Mouse (Mus musculus) small intestine, adult 2 months (tissue): ENCODE measurements around the gene Adamts4. TPM values are rescaled to one million over a fixed set of nuclear protein-coding genes. Genes with fewer than 3 reads are reported as not detected.

Experiments used
- H3K27ac ChIP-seq: fragments of 200-500 bp; 2 replicates; pipeline ENCODE4 v1.5.1; 2012; ENCODE audit warnings: low read depth, low read length, control low read depth, inconsistent platforms; ENCODE audit not compliant: insufficient read depth
- H3K27me3 ChIP-seq: fragments of 200-500 bp; 2 replicates; pipeline ENCODE4 v1.6.1; 2012; ENCODE audit warnings: mild to moderate bottlenecking, moderate library complexity, low read length, inconsistent platforms; ENCODE audit not compliant: control insufficient read depth, insufficient read depth
- H3K36me3 ChIP-seq: fragments of 200-500 bp; 2 replicates; pipeline ENCODE4 v1.6.1; 2012; ENCODE audit warnings: mild to moderate bottlenecking, low read length, control low read depth, inconsistent platforms; ENCODE audit not compliant: control insufficient read depth, insufficient read depth
- H3K4me1 ChIP-seq: fragments of 200-500 bp; 2 replicates; pipeline ENCODE4 v1.6.1; 2012; ENCODE audit warnings: low read length, inconsistent platforms, mixed read lengths; ENCODE audit not compliant: control insufficient read depth, insufficient read depth, insufficient read length
- H3K4me3 ChIP-seq: fragments of 200-500 bp; 2 replicates; pipeline ENCODE4 v1.5.1; 2012; ENCODE audit warnings: low read depth, mild to moderate bottlenecking, control low read depth, inconsistent platforms, low read length, moderate library complexity
- CTCF ChIP-seq: fragments of 200-500 bp; IDR thresholded peaks from 2 replicates; pipeline ENCODE4 v1.5.1; 2012; ENCODE audit warnings: low read depth, mild to moderate bottlenecking, control low read depth, inconsistent platforms, low read length, moderate library complexity, mixed read lengths; ENCODE audit not compliant: insufficient replicate concordance, insufficient read length; ENCODE audit errors: extremely low read depth
- POLR2A ChIP-seq: fragments of 200-500 bp; IDR thresholded peaks from 2 replicates; pipeline ENCODE4 v1.6.1; 2012; ENCODE audit warnings: low read depth, mild to moderate bottlenecking, control low read depth, inconsistent platforms, low read length, moderate library complexity
- WGBS: fragments of 180-500 bp; shearing (Covaris S2); methylation state at CpG from one replicate; pipeline ENCODE4 v1.1.7; 2018; 5-methylcytosine and 5-hydroxymethylcytosine counted together
- polyA plus RNA-seq: library from polyadenylated mRNA; depleted of rRNA; stranded (reverse); fragments of >200 nt; gene quantifications from 2 replicates; pipeline ENCODE4 v1.2.3, GENCODE M21; 2012

Adamts4 gene
- polyA plus RNA-seq, 1 experiment: 2.6 TPM

DNA sequence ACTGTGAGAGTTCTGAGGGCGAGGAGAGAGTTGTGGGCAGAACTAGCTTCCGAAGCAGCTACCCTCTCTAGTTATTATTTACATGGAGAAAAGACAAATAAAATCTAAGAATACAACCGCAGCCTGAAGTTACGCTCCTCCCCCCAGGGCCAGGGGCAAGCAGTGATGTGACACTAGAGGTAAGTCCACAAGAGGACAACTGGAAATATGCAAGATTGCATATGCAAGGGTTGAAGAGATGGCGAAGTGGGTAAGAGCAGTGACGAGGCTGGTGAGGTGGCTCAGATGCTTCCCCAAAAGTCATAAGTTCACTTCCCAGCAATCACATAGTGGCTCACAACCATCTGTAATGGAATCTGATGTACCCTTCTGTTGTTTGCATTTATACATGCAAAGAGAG lies 27.1 kb upstream of the Adamts4 start:
- 71% methylated on average over 6 of the region's 6 CpGs for WGBS
- Histone ChIP-seq H3K36me3 (peaks cover 22% of the 10 kb centered on the region), H3K4me3 (peak overlapping the region; percentile 84), H3K27me3 (no peaks in the 10 kb centered on the region), H3K27ac (peak overlapping the region; percentile 66; the same call in 1 of the 2 replicates), H3K4me1 (peaks cover 14% of the 10 kb centered on the region)
- no peak for TF ChIP-seq CTCF
- no peak for TF ChIP-seq POLR2A

DNA sequence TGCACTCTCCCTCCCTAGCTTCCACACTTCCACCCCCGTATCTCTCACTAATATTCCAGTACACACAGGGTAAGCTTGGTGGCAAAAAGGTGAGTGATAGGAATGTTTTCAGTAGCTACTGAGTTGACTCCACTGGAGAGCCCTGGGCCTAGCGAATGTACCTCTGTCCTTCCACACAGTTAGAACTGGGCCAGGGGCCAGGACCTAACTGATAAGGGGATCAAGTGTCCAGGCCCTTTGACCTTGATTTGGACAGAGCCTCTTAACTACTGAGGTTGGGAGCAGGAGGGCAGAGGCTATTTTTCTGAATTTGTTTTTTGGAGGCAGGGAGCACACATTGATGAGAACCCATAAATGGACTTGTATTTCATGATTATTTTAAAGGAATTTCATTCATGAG lies 26.4 kb upstream of the Adamts4 start:
- WGBS: 64% methylated on average over 2 of the region's 2 CpGs
- H3K4me1 ChIP-seq: peaks cover 14% of the 10 kb centered on the region
- TF ChIP-seq POLR2A (no peak), CTCF (no peak)
- no peaks in the 10 kb centered on the region for H3K27me3 ChIP-seq
- H3K36me3 ChIP-seq: peaks cover 15% of the 10 kb centered on the region
- no peak overlapping the region for H3K4me3 ChIP-seq
- no peak overlapping the region for H3K27ac ChIP-seq

DNA sequence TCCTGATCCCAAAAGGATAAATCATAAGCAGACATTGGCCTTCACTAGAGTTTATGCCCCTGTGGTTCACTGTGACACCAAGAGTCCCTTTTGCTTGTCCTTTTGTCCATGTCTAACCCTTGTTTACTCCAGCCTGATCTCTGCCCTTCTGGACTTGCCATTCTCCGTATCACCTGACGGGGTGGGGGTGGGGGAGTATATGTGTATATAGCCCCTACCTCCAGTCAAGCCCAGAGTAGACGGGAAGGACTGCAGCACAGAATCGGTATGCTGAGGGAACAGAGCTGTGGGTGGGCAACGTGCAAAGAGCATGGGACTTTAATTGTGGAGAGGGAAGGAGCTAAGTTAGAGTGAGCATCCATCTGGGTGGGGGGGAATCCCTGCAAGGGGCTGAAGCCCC lies 25.4 kb upstream of the Adamts4 start, which contains the start of gene Apoa2:
Gene Apoa2, plus strand, starts transcription at position 198 of the 400 bp plus-strand sequence.
- 78% methylated on average over 5 of the region's 5 CpGs for WGBS
- TF ChIP-seq CTCF (no peak), POLR2A (no peak)
- H3K4me3 ChIP-seq: no peak within 1 kb of the TSS
- H3K36me3 ChIP-seq: peaks cover 5% of the 10 kb centered on the region; the same call in 1 of the 2 replicates
- peaks cover 14% of the 10 kb centered on the region for H3K4me1 ChIP-seq
- H3K27me3 ChIP-seq: no peaks in the 10 kb centered on the region
- H3K27ac ChIP-seq: no peak within 1 kb of the TSS

DNA sequence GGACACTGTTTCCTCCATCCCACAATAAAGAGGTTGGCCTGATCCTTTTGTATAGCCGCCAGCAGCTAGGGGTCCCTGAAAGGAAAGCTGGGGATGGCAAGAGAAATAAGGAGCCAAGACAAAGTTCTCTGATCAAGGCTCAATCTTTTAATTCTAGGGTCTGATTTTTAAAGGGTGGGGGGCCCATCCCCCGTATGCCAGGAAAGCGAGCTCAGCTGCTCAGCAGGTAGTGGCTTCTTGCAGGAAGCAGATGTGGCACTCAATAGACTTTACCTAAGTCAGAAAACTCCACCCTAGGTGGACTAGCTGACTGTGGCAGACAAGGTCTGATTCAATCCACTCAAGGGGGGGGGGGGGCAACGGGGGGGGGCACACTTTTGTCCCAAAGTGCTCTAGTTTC lies 23.4 kb upstream of the Adamts4 start:
- 0 out of 2 replicates have a peak, but pooled peaks cover 1% of the 10 kb centered on the region for H3K36me3 ChIP-seq
- no peaks in the 10 kb centered on the region for H3K27me3 ChIP-seq
- H3K4me1 ChIP-seq: peaks cover 5% of the 10 kb centered on the region; the same call in 1 of the 2 replicates
- no peak overlapping the region for H3K27ac ChIP-seq
- TF ChIP-seq POLR2A (no peak), CTCF (no peak)
- WGBS: 63% methylated on average over 4 of the region's 4 CpGs
- H3K4me3 ChIP-seq: no peak overlapping the region

DNA sequence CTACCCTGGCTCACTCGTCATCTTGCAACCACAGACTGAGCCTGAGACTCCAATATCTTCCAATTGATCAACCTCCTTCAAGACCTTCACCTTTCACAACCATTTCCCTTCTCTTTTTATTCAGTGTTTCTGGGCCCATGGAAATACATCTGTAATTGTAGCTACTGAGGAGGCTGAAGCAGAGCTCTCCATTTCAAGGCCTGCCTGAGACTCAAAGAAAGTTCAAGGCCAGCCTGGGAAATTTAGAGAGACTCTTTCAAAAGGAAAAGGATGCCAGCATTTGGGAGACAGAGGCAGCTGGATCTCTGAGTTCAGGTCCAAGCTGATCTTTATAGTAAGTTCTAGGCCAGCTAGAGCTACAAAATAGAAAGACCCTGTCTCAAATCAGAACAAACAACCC lies 22.3 kb upstream of the Adamts4 start:
- H3K4me3 ChIP-seq: no peak overlapping the region

DNA sequence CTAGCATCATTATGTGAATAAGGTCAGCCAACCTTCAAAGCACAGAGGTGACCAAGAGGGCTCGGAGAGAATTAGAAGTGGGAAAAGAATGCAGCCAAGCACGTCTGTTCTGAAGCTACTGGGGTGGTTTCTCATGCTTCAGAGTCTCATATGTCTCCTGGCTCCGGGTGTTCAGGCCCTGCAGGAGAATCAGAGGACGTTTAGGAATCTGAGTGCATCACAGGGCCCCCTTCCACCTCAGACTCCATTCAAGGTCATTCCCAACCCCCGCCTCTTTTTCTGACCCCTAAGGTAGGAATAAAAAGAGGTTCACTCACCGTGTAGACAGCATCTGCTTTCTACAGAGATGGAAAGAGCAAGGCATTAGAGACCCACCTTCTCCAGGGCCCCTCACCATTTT lies 20.5 kb upstream of the Adamts4 start:
- WGBS: 81% methylated on average over 6 of the region's 6 CpGs
- H3K27ac ChIP-seq: no peak overlapping the region
- no peak overlapping the region for H3K4me3 ChIP-seq
- H3K4me1 ChIP-seq: no peaks in the 10 kb centered on the region; the same call in 1 of the 2 replicates
- H3K36me3 ChIP-seq: peaks cover 16% of the 10 kb centered on the region
- no peaks in the 10 kb centered on the region for H3K27me3 ChIP-seq
- no peak for TF ChIP-seq CTCF
- no peak for TF ChIP-seq POLR2A

More for the DNA sequence above, 22.3 kb upstream of the Adamts4 start:
- H3K36me3 ChIP-seq: 0 out of 2 replicates have a peak, but pooled peaks cover 1% of the 10 kb centered on the region
- WGBS: 79% methylated on average over 1 of the region's 1 CpGs
- TF ChIP-seq CTCF: no peak
- no peak for TF ChIP-seq POLR2A
- H3K27me3 ChIP-seq: no peaks in the 10 kb centered on the region
- H3K27ac ChIP-seq: no peak overlapping the region
- peaks cover 3% of the 10 kb centered on the region; the same call in 1 of the 2 replicates for H3K4me1 ChIP-seq

DNA sequence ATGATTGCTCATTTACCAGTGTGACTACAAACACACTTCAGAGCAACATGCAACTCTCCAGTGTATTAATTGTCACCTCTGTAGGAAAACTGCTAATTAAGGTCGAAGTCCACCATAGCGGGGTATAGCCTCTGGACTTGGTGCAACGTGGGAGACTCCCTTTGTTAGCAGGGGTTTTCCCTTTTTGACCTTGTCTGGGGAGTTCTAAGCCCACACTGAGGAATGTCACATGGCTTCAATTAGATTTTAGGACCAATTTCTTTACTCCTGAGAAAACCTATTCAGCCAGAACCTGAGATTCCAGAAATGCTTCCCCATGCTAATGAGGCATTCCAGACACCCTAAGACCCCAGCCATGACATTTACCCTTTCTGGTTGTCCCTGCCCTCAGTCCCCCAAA lies 20.0 kb upstream of the Adamts4 start:
- Histone ChIP-seq H3K36me3 (peaks cover 21% of the 10 kb centered on the region), H3K4me3 (no peak overlapping the region), H3K27ac (no peak overlapping the region), H3K27me3 (no peaks in the 10 kb centered on the region), H3K4me1 (no peaks in the 10 kb centered on the region)
- WGBS: 44% methylated on average over 3 of the region's 3 CpGs
- TF ChIP-seq CTCF: no peak
- TF ChIP-seq POLR2A: no peak

DNA sequence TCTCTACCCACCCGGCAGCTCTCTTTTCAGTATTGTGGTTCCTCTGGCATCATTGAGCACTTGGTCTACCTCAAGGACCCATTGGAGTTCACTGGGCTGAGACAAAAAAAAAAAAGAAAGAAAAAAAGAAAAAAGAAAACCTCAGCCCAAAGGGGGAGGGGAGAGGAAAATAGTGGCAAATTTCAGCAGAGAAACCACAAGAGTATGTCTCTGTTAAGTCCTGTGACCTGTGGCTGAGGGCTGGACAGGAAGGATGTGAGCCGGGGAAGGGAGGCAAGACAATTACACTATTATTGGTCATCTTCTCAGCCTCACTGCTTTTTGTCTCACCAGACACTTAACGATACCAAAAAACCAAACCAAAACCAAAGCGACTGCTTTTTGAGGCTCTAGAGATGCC lies 18.4 kb upstream of the Adamts4 start:
- H3K36me3 ChIP-seq: peaks cover 35% of the 10 kb centered on the region
- no peak overlapping the region for H3K27ac ChIP-seq
- TF ChIP-seq POLR2A (no peak), CTCF (no peak)
- 74% methylated on average over 4 of the region's 4 CpGs for WGBS
- H3K4me3 ChIP-seq: no peak overlapping the region; the same call in 1 of the 2 replicates
- no peaks in the 10 kb centered on the region for H3K4me1 ChIP-seq
- H3K27me3 ChIP-seq: no peaks in the 10 kb centered on the region
